Mouse (Mus musculus): ENCODE data around the gene Sept9.

DNA sequence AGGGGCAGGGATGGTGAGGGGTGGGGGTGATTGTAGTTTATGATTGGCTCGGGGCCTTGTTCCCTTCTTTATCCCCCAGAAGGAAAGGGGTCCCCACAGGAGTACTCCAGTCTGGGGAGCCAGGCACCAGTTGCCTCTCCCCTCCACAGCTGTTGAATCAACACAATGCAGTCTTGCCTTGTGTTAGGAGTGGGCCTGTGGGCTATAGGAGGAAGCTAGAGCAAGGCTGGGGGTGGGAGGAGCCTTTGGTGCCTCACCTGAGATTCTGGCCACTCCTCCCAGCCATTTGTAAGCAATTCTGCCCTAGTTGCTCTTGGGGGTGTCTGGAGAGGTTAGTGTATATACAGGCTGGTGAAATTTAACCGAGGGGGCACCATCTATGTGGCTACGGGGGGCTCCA lies 88.3 kb downstream of the Sept9 start:
- TF ChIP-seq CTCF (IDR thresholded peaks at IDR 0.05; ENCODE audit: insufficient read depth, low read depth, low read length) (no peak), POLR2A (IDR thresholded peaks at IDR 0.05; ENCODE audit: insufficient read depth, low read depth, low read length) (no peak)
